Mouse (Mus musculus) ES-Bruce4 (cell line): ENCODE results near the gene Tle3.

Experiments used
- CTCF ChIP-seq: IDR thresholded peaks from one replicate; pipeline ENCODE4 v1.8.1; 2011; ENCODE audit warnings: low read depth, low read length
- EP300 ChIP-seq: IDR thresholded peaks from 2 replicates; pipeline ENCODE4 v1.6.1; 2011; ENCODE audit warnings: low read depth, low read length; ENCODE audit not compliant: insufficient read depth

DNA sequence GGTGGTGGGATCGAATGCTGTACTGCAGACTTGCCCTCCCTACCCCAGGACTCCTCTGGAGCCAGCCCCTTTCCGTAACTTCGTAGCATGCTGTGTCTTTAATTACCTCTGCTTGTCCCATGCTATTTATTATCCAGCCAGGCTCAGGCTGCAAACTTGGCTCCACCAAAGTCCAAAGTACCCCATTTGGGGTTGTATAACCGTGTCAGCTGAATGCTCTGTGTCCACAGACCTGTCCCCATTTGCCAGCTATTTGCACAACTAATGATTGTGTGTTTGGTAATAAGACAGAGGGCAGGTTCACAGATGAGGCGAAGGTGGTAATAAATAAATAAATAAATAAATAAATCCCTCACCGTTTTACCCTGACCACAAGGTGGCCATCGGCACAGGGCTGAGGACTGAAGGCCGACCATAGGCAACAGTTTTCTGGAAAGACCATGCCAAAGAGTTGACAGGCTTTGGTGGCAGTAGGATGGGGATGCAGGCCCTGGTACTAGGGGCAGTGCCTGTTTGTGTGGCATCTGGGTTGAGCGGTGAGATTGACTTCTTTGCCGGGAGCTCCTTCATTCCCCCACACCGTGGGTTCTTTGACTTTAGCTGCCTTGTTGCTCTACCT is 7.0 kb downstream of the Tle3 start:
- no peak for TF ChIP-seq EP300
- no peak for TF ChIP-seq CTCF
